Mouse (Mus musculus) liver, embryonic 15.5 days (tissue): ENCODE data around the gene Tgfbr3. TPM values are rescaled to one million over a fixed set of nuclear protein-coding genes. Genes with fewer than 3 reads are reported as not detected.
A peak's percentile ranks its signal among the peaks of the same experiment; 100 is the strongest.

Experiments used
- ATAC-seq: fragments of 200-750 bp; cut with Nextera tagmentation; 2 replicates; pipeline ENCODE4 v1.8.0; 2017; ENCODE audit warnings: moderate number of reproducible peaks, mild to moderate bottlenecking, moderate library complexity; ENCODE audit not compliant: insufficient read depth
- H3K27ac ChIP-seq: fragments of 300-500 bp; sonication (generic); replicated peaks from 2 replicates; pipeline ENCODE4 v1.5.1; 2015; ENCODE audit warnings: mild to moderate bottlenecking, inconsistent platforms
- H3K27me3 ChIP-seq: fragments of 300-500 bp; sonication (generic); 2 replicates; pipeline ENCODE4 v1.6.1; 2015; ENCODE audit warnings: mild to moderate bottlenecking, inconsistent platforms
- H3K36me3 ChIP-seq: fragments of 300-500 bp; sonication (generic); replicated peaks from 2 replicates; pipeline ENCODE4 v1.6.1; 2015; ENCODE audit warnings: moderate library complexity, mild to moderate bottlenecking, inconsistent platforms
- H3K4me1 ChIP-seq: fragments of 300-500 bp; sonication (generic); replicated peaks from 2 replicates; pipeline ENCODE4 v1.6.1; 2015; ENCODE audit warnings: inconsistent platforms
- H3K4me2 ChIP-seq: fragments of 300-500 bp; sonication (generic); 2 replicates; pipeline ENCODE4 v1.6.1; 2015; ENCODE audit warnings: moderate library complexity, mild to moderate bottlenecking, inconsistent platforms
- H3K4me3 ChIP-seq: fragments of 300-500 bp; sonication (generic); replicated peaks from 2 replicates; pipeline ENCODE4 v1.5.1; 2015; ENCODE audit warnings: mild to moderate bottlenecking, inconsistent platforms
- H3K9ac ChIP-seq: fragments of 300-500 bp; sonication (generic); 2 replicates; pipeline ENCODE4 v1.6.1; 2015; ENCODE audit warnings: moderate library complexity, mild to moderate bottlenecking, inconsistent platforms
- H3K9me3 ChIP-seq: fragments of 300-500 bp; sonication (generic); replicated peaks from 2 replicates; pipeline ENCODE4 v1.6.1; 2016; ENCODE audit warnings: inconsistent platforms
- WGBS: fragments of 180-500 bp; shearing (Covaris S2); methylation state at CpG from one replicate; pipeline ENCODE4 v1.1.7; 2015; ENCODE audit warnings: mixed read lengths; ENCODE audit not compliant: insufficient replicate concordance; 5-methylcytosine and 5-hydroxymethylcytosine counted together
- polyA plus RNA-seq: library from polyadenylated mRNA; unstranded; fragments of >200 nt; fragmentation: Nextera tagmentation; extraction: Ambion mirVana; gene quantifications from 2 replicates; pipeline ENCODE4 v1.2.1, GENCODE M21; 2015

Gene Tgfbr3
- polyA plus RNA-seq, 1 experiment from 2014 or later, result 6.0 TPM

- Histone ChIP-seq H3K9me3 (no peaks in the 10 kb centered on the region), H3K4me2 (no peak overlapping the region), H3K4me3 (no peak overlapping the region), H3K4me1 (peaks cover 22% of the 10 kb centered on the region), H3K9ac (no peak overlapping the region), H3K36me3 (no peaks in the 10 kb centered on the region), H3K27ac (no peak overlapping the region), H3K27me3 (no peaks in the 10 kb centered on the region)
- ATAC-seq, result no peak
- 68% methylated on average over 6 of the region's 6 CpGs for WGBS
Measured at GRCm38 (mm10) chr5:107183537-107183936, 105.9 kb downstream of the Tgfbr3 start.

DNA sequence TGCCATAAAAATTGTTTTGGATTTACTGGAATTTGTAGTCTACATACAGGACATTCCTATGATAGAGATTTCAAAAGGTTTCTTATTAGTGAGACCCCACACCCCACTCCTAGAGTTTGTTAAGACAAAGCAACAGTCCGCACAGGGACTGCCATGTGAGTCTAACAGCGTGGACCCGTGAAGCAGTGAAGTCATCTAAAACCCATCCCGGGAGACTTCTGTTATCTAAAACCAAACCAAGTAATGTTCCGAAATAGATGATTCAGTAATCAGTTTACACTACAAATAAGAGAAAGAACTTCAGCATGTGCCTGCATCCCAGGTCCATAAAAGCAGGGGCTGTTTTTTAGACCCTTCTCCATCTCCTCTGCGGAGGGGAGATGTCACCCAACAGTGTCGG, 106.7 kb downstream of the Tgfbr3 start:
- no peaks in the 10 kb centered on the region for H3K9me3 ChIP-seq
- H3K4me2 ChIP-seq, result no peak overlapping the region
- WGBS, result 78% methylated on average over 7 of the region's 7 CpGs
- no peaks in the 10 kb centered on the region for H3K27me3 ChIP-seq
- no peak for ATAC-seq
- H3K9ac ChIP-seq, result no peak overlapping the region
- H3K27ac ChIP-seq, result no peak overlapping the region
- H3K4me3 ChIP-seq, result no peak overlapping the region
- H3K4me1 ChIP-seq, result peaks cover 29% of the 10 kb centered on the region
- H3K36me3 ChIP-seq, result no peaks in the 10 kb centered on the region

DNA sequence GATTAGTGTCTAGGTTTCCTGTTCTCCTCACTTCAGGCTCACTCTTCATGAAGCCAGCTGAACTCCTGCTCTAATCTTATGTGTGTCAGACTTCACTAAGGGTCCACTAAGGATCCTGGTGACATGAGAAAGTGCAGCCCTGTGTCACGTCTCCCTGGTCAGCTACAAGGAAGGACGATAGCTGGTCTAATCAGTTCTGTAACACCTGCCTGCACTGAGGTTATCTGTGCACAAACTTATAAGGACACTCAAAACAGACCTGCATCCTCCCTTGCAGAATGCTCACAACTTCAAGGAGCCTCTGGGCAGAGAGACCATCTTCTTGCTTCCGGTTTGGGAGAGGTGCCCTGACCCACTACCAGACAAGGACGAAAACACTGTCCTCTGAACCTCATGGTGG, 107.6 kb downstream of the Tgfbr3 start:
- Histone ChIP-seq H3K9me3 (no peaks in the 10 kb centered on the region), H3K27ac (no peak overlapping the region), H3K27me3 (no peaks in the 10 kb centered on the region), H3K36me3 (no peaks in the 10 kb centered on the region), H3K9ac (no peak overlapping the region), H3K4me3 (no peak overlapping the region), H3K4me1 (peaks cover 35% of the 10 kb centered on the region), H3K4me2 (0 out of 2 replicates have a peak overlapping the region, but pooled peaks have one; percentile 2)
- WGBS, result 35% methylated on average over 4 of the region's 4 CpGs
- peak; percentile 82 for ATAC-seq

DNA sequence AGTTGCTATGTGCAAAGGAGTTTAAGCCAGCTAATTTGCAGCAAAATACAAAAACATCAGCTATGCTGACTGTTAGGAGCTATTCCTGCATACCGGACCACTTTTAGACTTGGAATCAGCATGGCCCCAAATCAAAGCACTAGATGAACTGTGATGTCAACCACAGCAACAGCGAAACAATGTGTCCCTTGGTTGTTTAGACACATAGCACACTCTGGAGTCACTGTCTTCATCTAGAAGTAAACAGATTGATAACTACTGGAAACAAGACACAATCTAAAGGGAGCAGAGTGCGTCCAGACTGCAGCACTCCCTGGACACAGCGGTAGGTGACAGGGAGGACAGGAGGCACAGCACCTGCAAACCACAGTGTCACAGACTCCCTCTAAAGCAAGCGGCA, 110.2 kb downstream of the Tgfbr3 start:
- 76% methylated on average over 5 of the region's 5 CpGs for WGBS
- H3K27ac ChIP-seq, result no peak overlapping the region
- no peaks in the 10 kb centered on the region for H3K27me3 ChIP-seq
- no peak overlapping the region for H3K4me2 ChIP-seq
- no peak overlapping the region for H3K4me3 ChIP-seq
- H3K9me3 ChIP-seq, result no peaks in the 10 kb centered on the region
- peaks cover 35% of the 10 kb centered on the region for H3K4me1 ChIP-seq
- H3K36me3 ChIP-seq, result no peaks in the 10 kb centered on the region
- H3K9ac ChIP-seq, result no peak overlapping the region
- ATAC-seq, result no peak

GRCm38 (mm10) chr5:107177791-107178190, 111.6 kb downstream of the Tgfbr3 start:
- H3K27me3 ChIP-seq, result no peaks in the 10 kb centered on the region
- no peaks in the 10 kb centered on the region for H3K9me3 ChIP-seq
- WGBS, result 21% methylated on average over 6 of the region's 6 CpGs
- peaks cover 41% of the 10 kb centered on the region for H3K4me1 ChIP-seq
- H3K27ac ChIP-seq, result no peak overlapping the region
- no peaks in the 10 kb centered on the region for H3K36me3 ChIP-seq
- H3K9ac ChIP-seq, result no peak overlapping the region
- no peak overlapping the region for H3K4me2 ChIP-seq
- ATAC-seq, result no peak
- H3K4me3 ChIP-seq, result no peak overlapping the region

DNA sequence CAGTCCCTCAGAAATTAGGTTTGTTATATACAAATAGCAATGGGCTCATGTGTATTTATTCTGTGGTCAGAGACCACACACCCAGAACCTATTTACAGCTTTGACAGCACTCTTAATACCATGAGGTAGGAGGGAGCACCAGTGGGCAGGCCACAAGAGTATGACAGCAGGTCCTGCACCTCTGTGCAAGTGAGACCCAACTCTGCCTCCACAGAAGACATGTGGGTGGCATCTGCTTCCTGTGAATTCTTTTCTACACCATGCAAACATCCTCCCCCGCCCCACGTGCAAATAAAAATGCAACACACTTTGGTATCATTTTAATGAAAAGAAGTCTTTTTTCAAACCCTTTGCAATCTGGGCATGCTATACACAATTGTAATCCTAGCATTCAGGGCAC, 112.2 kb downstream of the Tgfbr3 start:
- Histone ChIP-seq H3K27me3 (no peaks in the 10 kb centered on the region), H3K4me2 (no peak overlapping the region), H3K27ac (no peak overlapping the region), H3K9ac (no peak overlapping the region), H3K36me3 (no peaks in the 10 kb centered on the region), H3K9me3 (no peaks in the 10 kb centered on the region), H3K4me3 (no peak overlapping the region), H3K4me1 (peaks cover 40% of the 10 kb centered on the region)
- WGBS, result 65% methylated on average over 2 of the region's 2 CpGs
- no peak for ATAC-seq

DNA sequence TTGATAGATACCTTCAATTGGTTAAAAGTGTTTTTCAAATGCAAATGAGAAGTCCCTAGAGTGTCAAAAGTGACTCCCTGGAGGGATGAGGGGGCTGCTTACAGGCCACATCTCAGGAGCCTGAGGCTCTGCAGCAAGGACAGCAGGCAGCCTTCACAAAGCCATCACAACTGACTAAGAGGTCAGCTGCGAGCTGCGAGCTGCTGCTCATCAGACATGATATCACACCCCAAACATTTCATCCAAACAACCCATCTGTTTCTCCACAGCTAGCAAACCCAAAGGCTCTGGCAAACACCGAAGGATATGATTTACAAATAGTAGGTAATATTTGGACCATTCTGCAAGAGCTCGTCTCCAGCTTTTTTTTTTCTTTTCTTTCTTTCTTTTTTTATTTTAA, 112.6 kb downstream of the Tgfbr3 start:
- peaks cover 35% of the 10 kb centered on the region for H3K4me1 ChIP-seq
- H3K4me3 ChIP-seq, result no peak overlapping the region
- ATAC-seq, result no peak
- no peak overlapping the region for H3K27ac ChIP-seq
- H3K9ac ChIP-seq, result no peak overlapping the region
- WGBS, result 59% methylated on average over 4 of the region's 4 CpGs
- H3K27me3 ChIP-seq, result no peaks in the 10 kb centered on the region
- no peaks in the 10 kb centered on the region for H3K9me3 ChIP-seq
- no peaks in the 10 kb centered on the region for H3K36me3 ChIP-seq
- no peak overlapping the region for H3K4me2 ChIP-seq

- 71% methylated on average over 4 of the region's 4 CpGs for WGBS
- H3K27ac ChIP-seq, result no peak overlapping the region
- no peaks in the 10 kb centered on the region for H3K36me3 ChIP-seq
- H3K4me1 ChIP-seq, result peaks cover 29% of the 10 kb centered on the region
- H3K27me3 ChIP-seq, result no peaks in the 10 kb centered on the region
- no peak overlapping the region for H3K9ac ChIP-seq
- no peak overlapping the region for H3K4me2 ChIP-seq
- no peak for ATAC-seq
- no peak overlapping the region for H3K4me3 ChIP-seq
- H3K9me3 ChIP-seq, result no peaks in the 10 kb centered on the region
Measured at GRCm38 (mm10) chr5:107176196-107176595, 113.2 kb downstream of the Tgfbr3 start.

DNA sequence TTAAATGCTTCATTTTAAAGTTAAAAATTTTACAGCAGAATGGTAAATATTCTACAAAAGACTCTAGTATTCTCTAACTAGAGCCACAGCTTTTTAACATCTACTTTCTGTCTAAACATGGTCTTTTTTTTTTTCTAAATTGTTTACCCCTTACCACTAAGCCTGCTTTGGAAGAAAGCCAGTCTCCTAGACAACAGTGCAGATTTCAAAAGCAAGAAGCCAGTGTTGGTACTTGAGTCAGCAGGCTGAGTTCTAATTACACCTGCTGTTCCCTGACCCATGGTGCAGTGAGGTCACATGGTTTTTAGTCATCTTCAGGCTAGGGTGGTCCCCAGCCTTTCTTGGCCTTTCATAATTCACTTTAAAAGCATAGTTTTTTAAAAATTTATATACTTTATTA, 115.2 kb downstream of the Tgfbr3 start:
- H3K9ac ChIP-seq, result no peak overlapping the region
- no peak for ATAC-seq

GRCm38 (mm10) chr5:107173483-107173882, 115.9 kb downstream of the Tgfbr3 start:
- H3K4me2 ChIP-seq, result no peak overlapping the region
- no peaks in the 10 kb centered on the region for H3K9me3 ChIP-seq
- H3K36me3 ChIP-seq, result no peaks in the 10 kb centered on the region
- H3K4me3 ChIP-seq, result no peak overlapping the region
- peak; percentile 63 for ATAC-seq
- H3K4me1 ChIP-seq, result peaks cover 19% of the 10 kb centered on the region
- 35% methylated on average over 2 of the region's 2 CpGs for WGBS
- H3K27ac ChIP-seq, result no peak overlapping the region
- no peaks in the 10 kb centered on the region for H3K27me3 ChIP-seq
- no peak overlapping the region for H3K9ac ChIP-seq

More for the DNA sequence above, 115.2 kb downstream of the Tgfbr3 start:
- Histone ChIP-seq H3K36me3 (no peaks in the 10 kb centered on the region), H3K27me3 (no peaks in the 10 kb centered on the region), H3K27ac (no peak overlapping the region), H3K4me2 (no peak overlapping the region), H3K4me3 (no peak overlapping the region), H3K9me3 (no peaks in the 10 kb centered on the region), H3K4me1 (peaks cover 23% of the 10 kb centered on the region)

DNA sequence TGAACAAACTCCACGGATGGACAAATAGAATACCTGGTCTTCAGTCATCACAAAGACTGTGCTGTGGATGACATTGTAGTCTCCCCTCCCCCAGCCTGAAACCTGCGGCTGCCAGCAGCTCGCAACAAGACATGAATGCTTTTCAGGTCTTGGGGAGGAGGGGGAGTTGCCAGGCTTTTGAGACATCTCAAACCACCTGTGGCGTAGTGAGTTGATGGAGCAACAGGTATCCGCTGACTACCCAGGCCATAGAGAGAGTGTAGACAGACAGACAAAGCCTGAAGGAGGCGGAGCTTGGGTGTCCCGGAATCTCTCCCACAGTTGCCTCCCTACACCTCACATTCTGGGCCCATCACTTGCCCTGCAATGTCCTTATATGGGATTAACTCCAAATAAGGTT, 117.6 kb downstream of the Tgfbr3 start:
- Histone ChIP-seq H3K4me2 (no peak overlapping the region), H3K36me3 (no peaks in the 10 kb centered on the region), H3K27me3 (no peaks in the 10 kb centered on the region), H3K9me3 (no peaks in the 10 kb centered on the region), H3K4me3 (no peak overlapping the region), H3K27ac (no peak overlapping the region), H3K9ac (no peak overlapping the region), H3K4me1 (peaks cover 10% of the 10 kb centered on the region)
- 74% methylated on average over 7 of the region's 7 CpGs for WGBS
- no peak for ATAC-seq

- Histone ChIP-seq H3K4me3 (no peak overlapping the region), H3K36me3 (no peaks in the 10 kb centered on the region), H3K27me3 (no peaks in the 10 kb centered on the region), H3K4me2 (no peak overlapping the region), H3K9ac (no peak overlapping the region), H3K27ac (no peak overlapping the region), H3K4me1 (peaks cover 15% of the 10 kb centered on the region), H3K9me3 (no peaks in the 10 kb centered on the region)
- no peak for ATAC-seq
- 72% methylated on average over 5 of the region's 5 CpGs for WGBS
Measured at GRCm38 (mm10) chr5:107169796-107170195, 119.6 kb downstream of the Tgfbr3 start.
